Mouse (Mus musculus) heart, embryonic 10.5 days (tissue): ENCODE measurements around the gene Tmprss13. TPM values are rescaled to one million over a fixed set of nuclear protein-coding genes. Genes with fewer than 3 reads are reported as not detected.

ENCODE experiments used
- DNase-seq: peaks from one replicate; pipeline ENCODE4 v3.0.0-alpha.2; 2017; ENCODE audit warnings: low spot score
- H3K27ac ChIP-seq: fragments of 300-500 bp; sonication (generic); 2 replicates; pipeline ENCODE4 v1.5.1; 2016; ENCODE audit warnings: mild to moderate bottlenecking
- H3K27me3 ChIP-seq: fragments of 300-500 bp; sonication (generic); 2 replicates; pipeline ENCODE4 v1.6.1; 2016; ENCODE audit warnings: mild to moderate bottlenecking; ENCODE audit not compliant: poor library complexity, insufficient read depth, severe bottlenecking
- H3K36me3 ChIP-seq: fragments of 300-500 bp; sonication (generic); 2 replicates; pipeline ENCODE4 v1.6.1; 2016; ENCODE audit warnings: mild to moderate bottlenecking, moderate library complexity
- H3K4me1 ChIP-seq: fragments of 300-500 bp; sonication (generic); 2 replicates; pipeline ENCODE4 v1.6.1; 2016; ENCODE audit warnings: mild to moderate bottlenecking
- H3K4me3 ChIP-seq: fragments of 300-500 bp; sonication (generic); 2 replicates; pipeline ENCODE4 v1.5.1; 2016; ENCODE audit warnings: mild to moderate bottlenecking, moderate library complexity
- H3K9me3 ChIP-seq: fragments of 300-500 bp; sonication (generic); 2 replicates; pipeline ENCODE4 v1.6.1; 2016; ENCODE audit warnings: mild to moderate bottlenecking, moderate library complexity
- WGBS: fragments of 180-500 bp; shearing (Covaris S2); methylation state at CpG from one replicate; pipeline ENCODE4 v1.1.7; 2016; 5-methylcytosine and 5-hydroxymethylcytosine counted together
- polyA plus RNA-seq: library from polyadenylated mRNA; unstranded; fragments of >200 nt; fragmentation: Nextera tagmentation; extraction: Ambion mirVana; gene quantifications from 2 replicates; pipeline ENCODE4 v1.2.1, GENCODE M21; 2016

Tmprss13 gene
- polyA plus RNA-seq, 1 experiment from 2014 or later: 0.29 TPM

DNA sequence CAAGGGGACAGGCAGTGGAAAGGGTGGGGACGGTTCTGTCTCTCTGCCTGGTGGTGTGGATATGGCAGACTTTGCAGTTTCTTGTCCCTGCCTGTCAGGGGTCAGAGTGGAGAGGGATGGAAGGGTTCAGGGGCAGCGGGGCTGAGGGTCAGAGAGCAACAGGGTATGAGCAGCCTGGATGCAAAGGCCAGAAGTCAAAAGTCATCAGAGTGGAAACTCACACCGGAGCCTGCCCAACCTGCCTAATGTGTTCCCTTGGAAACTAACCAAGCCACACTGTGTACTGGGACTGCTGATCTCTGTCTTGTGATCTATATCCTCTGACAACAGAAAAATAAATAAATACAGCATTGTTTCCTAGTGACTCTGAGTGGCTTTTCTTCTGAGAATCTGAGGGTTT, 76.9 kb downstream of the Tmprss13 start:
- H3K36me3 ChIP-seq: 0 out of 2 replicates have a peak, but pooled peaks cover 8% of the 10 kb centered on the region
- H3K9me3 ChIP-seq: no peaks in the 10 kb centered on the region
- H3K4me1 ChIP-seq: no peaks in the 10 kb centered on the region
- H3K27me3 ChIP-seq: peaks cover 29% of the 10 kb centered on the region
- H3K27ac ChIP-seq: no peak overlapping the region
- 62% methylated on average over 3 of the region's 3 CpGs for WGBS
- no peak overlapping the region for H3K4me3 ChIP-seq
- no peak for DNase-seq

Other genes with a start within 250 kb of the Tmprss13 start
- 0.54 and 2.2 TPM in 2 replicates for gene Jaml, start 239.9 kb upstream of the Tmprss13 start, polyA plus RNA-seq
- 2.3 and 5.3 TPM in 2 replicates for gene Scn2b, start 201.3 kb upstream of the Tmprss13 start, polyA plus RNA-seq
- 1.9 and 2.7 TPM in 2 replicates for gene Scn4b, start 180.7 kb upstream of the Tmprss13 start, polyA plus RNA-seq
- not detected in 2 replicates for gene BC049352, start 137.1 kb upstream of the Tmprss13 start, polyA plus RNA-seq
- gene Tmprss4, start 115.0 kb upstream of the Tmprss13 start, polyA plus RNA-seq: not detected in 2 replicates
- 0.25 and 0.44 TPM in 2 replicates for gene Il10ra, start 50.0 kb upstream of the Tmprss13 start, polyA plus RNA-seq
- 40.5 and 63.2 TPM in 2 replicates for gene Fxyd6, start 51.1 kb downstream of the Tmprss13 start, polyA plus RNA-seq
- gene Fxyd2, start 80.6 kb downstream of the Tmprss13 start, polyA plus RNA-seq: 0.71 and 1.2 TPM in 2 replicates
- gene Dscaml1, start 107.5 kb downstream of the Tmprss13 start, polyA plus RNA-seq: 0.14 TPM in 2 replicates